Mouse (Mus musculus) C2C12 (cell line): Measurements from ENCODE around the gene Pnkp. TPM values are rescaled to one million over a fixed set of nuclear protein-coding genes. Genes with fewer than 3 reads are reported as not detected.

Experiments
- H3K27me3 ChIP-seq: one replicate; pipeline ENCODE4 v1.6.1; 2011; ENCODE audit not compliant: control insufficient read depth, insufficient read depth, insufficient read length
- H3K36me3 ChIP-seq: one replicate; pipeline ENCODE4 v1.6.1; 2011; ENCODE audit not compliant: control insufficient read depth, insufficient read depth
- H3K4me3 ChIP-seq: one replicate; pipeline ENCODE4 v1.5.1; 2011; ENCODE audit warnings: mild to moderate bottlenecking, control low read depth; ENCODE audit not compliant: poor library complexity, insufficient read depth, severe bottlenecking
- H3K79me2 ChIP-seq: one replicate; pipeline ENCODE4 v1.6.1; 2011; ENCODE audit not compliant: control insufficient read depth, insufficient read depth
- H3K79me3 ChIP-seq: one replicate; pipeline ENCODE4 v1.6.1; 2011; ENCODE audit warnings: low read depth, control low read depth
- H3ac ChIP-seq: one replicate; pipeline ENCODE3; 2011; ENCODE audit warnings: low read depth; ENCODE audit not compliant: control insufficient read depth, insufficient read length
- CEBPB ChIP-seq: IDR thresholded peaks from one replicate; pipeline ENCODE4 v1.6.1; 2011; ENCODE audit warnings: low read depth, mild to moderate bottlenecking, control low read depth, moderate library complexity
- CTCF ChIP-seq: IDR thresholded peaks from one replicate; pipeline ENCODE4 v1.5.1; 2011; ENCODE audit not compliant: control insufficient read depth, insufficient read depth, insufficient read length
- FOSL1 ChIP-seq: IDR thresholded peaks from one replicate; pipeline ENCODE4 v1.8.0; 2011; ENCODE audit warnings: mild to moderate bottlenecking, low read length; ENCODE audit not compliant: poor library complexity, insufficient read depth, severe bottlenecking
- MAX ChIP-seq: IDR thresholded peaks from one replicate; pipeline ENCODE4 v1.6.1; 2011; ENCODE audit warnings: mild to moderate bottlenecking, control low read depth
- MYOD1 ChIP-seq: IDR thresholded peaks from one replicate; pipeline ENCODE4 v1.6.1; 2011; ENCODE audit warnings: low read depth; ENCODE audit not compliant: control insufficient read depth, insufficient read length
- MYOG ChIP-seq: IDR thresholded peaks from one replicate; pipeline ENCODE4 v1.6.1; 2011; ENCODE audit not compliant: control insufficient read depth, insufficient read length; ENCODE audit errors: extremely low read depth
- USF1 ChIP-seq: IDR thresholded peaks from one replicate; pipeline ENCODE4 v1.6.1; 2011; ENCODE audit warnings: low read depth, mild to moderate bottlenecking, control low read depth, moderate library complexity
- polyA plus RNA-seq: library from polyadenylated mRNA; unstranded; fragments of >200 nt; fragmentation: generic; extraction: Trizol; gene quantifications from one replicate; pipeline ENCODE4 v1.2.1, GENCODE M21; 2012; ENCODE audit warnings: missing spikeins

Pnkp gene
- polyA plus RNA-seq, 1 experiment, result 32.0 TPM

DNA sequence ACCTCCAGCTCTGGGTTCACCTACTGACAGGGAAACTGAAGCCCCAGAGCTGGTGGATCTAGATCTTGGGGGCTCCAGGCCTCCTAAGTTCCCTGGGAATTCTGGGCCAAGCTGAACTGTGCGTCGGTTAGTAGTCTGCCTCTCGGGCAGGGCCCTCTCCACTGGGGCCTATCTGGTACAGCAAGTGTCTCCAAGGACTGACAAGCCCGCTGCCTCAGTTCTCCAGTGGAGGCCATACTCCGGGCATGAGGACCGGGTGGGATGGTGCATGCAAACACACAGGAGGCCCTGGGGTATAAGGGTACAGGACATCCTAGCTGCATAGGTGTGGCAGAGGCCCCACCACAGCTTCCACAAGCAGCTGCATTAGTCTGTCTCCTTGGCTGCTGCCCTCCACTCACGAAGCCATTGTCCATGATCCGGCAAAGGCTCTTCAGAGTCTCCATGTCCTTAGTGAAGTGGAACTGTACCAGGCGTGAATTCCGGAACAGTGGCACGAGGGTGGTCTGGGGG lies 7.1 kb downstream of the Pnkp start:
- TF ChIP-seq CEBPB (no peak), MAX (no peak), MYOD1 (no peak)
- no peak overlapping the region for H3ac ChIP-seq
- peaks cover 35% of the 10 kb centered on the region for H3K79me3 ChIP-seq
- H3K79me2 ChIP-seq, result peaks cover 58% of the 10 kb centered on the region
- peaks cover 25% of the 10 kb centered on the region for H3K36me3 ChIP-seq
- H3K27me3 ChIP-seq, result no peaks in the 10 kb centered on the region
- no peak overlapping the region for H3K4me3 ChIP-seq

GRCm38 (mm10) chr7:44864595-44865542 lies 7.9 kb downstream of the Pnkp start:
- H3K79me2 ChIP-seq, result peaks cover 58% of the 10 kb centered on the region
- no peak for TF ChIP-seq CEBPB
- no peak for TF ChIP-seq USF1
- no peak for TF ChIP-seq MAX
- TF ChIP-seq MYOG, result no peak
- TF ChIP-seq CTCF, result no peak
- TF ChIP-seq MYOD1, result no peak
- no peak for TF ChIP-seq FOSL1
- peak overlapping the region; percentile 12 for H3ac ChIP-seq
- peaks cover 25% of the 10 kb centered on the region for H3K36me3 ChIP-seq
- no peaks in the 10 kb centered on the region for H3K27me3 ChIP-seq
- peaks cover 35% of the 10 kb centered on the region for H3K79me3 ChIP-seq
- H3K4me3 ChIP-seq, result no peak overlapping the region

DNA sequence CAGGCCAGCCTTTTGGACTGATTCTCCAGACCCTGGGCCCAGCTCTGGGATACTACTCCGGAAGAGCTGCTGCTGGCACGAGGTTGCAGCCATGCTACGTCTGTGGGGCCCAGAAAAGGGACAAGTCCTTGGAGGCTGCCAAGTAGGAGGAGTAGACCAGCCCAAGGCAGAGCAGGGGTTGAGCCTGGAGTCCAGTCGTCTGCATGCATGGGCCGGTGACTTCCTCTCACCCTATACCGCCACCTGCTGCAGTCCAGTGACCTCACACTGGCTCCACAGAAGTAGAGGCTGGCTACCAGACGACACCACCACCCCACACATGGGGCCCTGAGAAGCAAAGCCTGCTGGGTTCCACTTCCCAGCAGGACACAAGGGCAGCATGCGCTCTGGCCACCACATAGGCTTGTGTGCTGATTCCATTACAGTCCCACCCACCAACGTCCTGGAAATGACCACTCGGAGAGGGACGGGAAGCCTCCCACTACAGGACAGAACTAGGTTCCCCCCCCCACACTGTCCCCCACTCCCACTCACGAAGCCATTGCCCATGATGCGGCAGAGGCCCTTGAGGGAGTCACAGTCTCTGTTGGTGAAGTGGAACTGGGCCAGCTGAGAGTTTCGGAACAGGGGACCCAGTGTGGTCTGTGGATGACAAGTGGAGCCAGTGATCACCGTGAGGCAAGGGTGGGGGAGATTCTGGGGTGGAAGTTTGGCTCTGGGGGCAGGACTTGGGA lies 9.5 kb downstream of the Pnkp start:
- Histone ChIP-seq H3K4me3 (no peak overlapping the region), H3K36me3 (peaks cover 25% of the 10 kb centered on the region)

DNA sequence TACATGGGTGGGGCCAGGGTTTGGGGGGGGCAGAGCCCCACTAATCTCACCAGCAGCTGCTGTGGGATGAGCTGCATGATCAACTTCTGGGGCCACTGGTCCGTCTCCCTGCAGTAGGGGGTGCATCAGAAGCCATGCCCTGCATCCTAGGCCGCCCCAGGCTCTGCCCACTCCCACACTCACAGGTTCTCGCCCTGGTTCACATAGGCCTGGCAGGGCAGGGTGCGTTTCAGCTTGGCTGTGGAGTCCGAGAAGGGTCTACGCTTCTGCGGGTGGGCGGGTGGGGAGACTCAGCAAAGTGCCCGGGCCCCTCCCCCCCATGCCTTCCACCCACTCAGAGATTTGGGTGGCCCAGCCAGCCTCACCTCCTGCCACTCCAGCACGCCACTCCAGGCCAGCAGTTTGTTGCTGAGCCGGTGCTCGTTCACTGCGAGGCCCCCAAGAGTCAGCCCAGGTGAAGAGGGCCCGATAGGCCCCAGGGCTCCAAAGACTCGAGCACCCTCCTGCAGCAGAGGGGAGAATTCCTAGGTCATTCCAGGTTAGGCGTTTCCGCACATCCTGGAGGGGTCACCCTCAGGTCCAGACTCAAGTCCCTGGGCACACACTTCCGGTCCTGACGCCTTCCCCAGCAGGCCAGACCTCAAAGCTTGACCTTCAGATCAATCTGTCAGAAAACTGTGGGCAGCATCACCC lies 10.2 kb downstream of the Pnkp start:
- Histone ChIP-seq H3K27me3 (no peaks in the 10 kb centered on the region), H3K79me2 (peaks cover 52% of the 10 kb centered on the region), H3K36me3 (peaks cover 25% of the 10 kb centered on the region), H3ac (no peak overlapping the region), H3K79me3 (peaks cover 35% of the 10 kb centered on the region), H3K4me3 (no peak overlapping the region)
- TF ChIP-seq MAX (no peak), MYOD1 (no peak), CEBPB (no peak), MYOG (no peak), FOSL1 (no peak), CTCF (no peak), USF1 (no peak)

More for the DNA sequence above, 9.5 kb downstream of the Pnkp start:
- Histone ChIP-seq H3ac (no peak overlapping the region), H3K79me3 (peaks cover 35% of the 10 kb centered on the region), H3K27me3 (no peaks in the 10 kb centered on the region), H3K79me2 (peaks cover 52% of the 10 kb centered on the region)
- TF ChIP-seq CTCF (no peak), FOSL1 (no peak), MYOG (no peak), MYOD1 (no peak), MAX (no peak)

GRCm38 (mm10) chr7:44867802-44868201 lies 10.9 kb downstream of the Pnkp start:
- Histone ChIP-seq H3K36me3 (peaks cover 23% of the 10 kb centered on the region), H3K79me3 (peaks cover 35% of the 10 kb centered on the region), H3ac (peak overlapping the region; percentile 56), H3K79me2 (peaks cover 52% of the 10 kb centered on the region), H3K4me3 (peak overlapping the region; percentile 78), H3K27me3 (no peaks in the 10 kb centered on the region)
- TF ChIP-seq FOSL1 (no peak), MAX (no peak), MYOD1 (no peak), MYOG (no peak)
